Mouse (Mus musculus) retina, embryonic 14.5 days (tissue): ENCODE results near the gene Boc.

Source experiments
- DNase-seq: peaks from one replicate; pipeline ENCODE4 v3.0.0-alpha.2; 2015; ENCODE audit warnings: low spot score

Gene Boc

GRCm38 (mm10) chr16:44558471-44559329 is at the start of gene Boc:
Gene Boc, minus strand, starts transcription at chr16:44558897.
- peak; percentile 72 for DNase-seq

GRCm38 (mm10) chr16:44606643-44607042 is 47.9 kb upstream of the Boc start:
- no peak for DNase-seq

- DNase-seq, result no peak
Measured at GRCm38 (mm10) chr16:44604021-44604616, 45.4 kb upstream of the Boc start.

- peak; percentile 5 for DNase-seq
Measured at GRCm38 (mm10) chr16:44601999-44602794, 43.5 kb upstream of the Boc start.

GRCm38 (mm10) chr16:44601182-44601581 is 42.5 kb upstream of the Boc start:
- peak; percentile 13 for DNase-seq

GRCm38 (mm10) chr16:44597106-44597806 is 38.6 kb upstream of the Boc start:
- no peak for DNase-seq

GRCm38 (mm10) chr16:44589506-44589905 is 30.8 kb upstream of the Boc start:
- no peak for DNase-seq

- peak; percentile 39 for DNase-seq
Measured at GRCm38 (mm10) chr16:44579421-44580024, 20.8 kb upstream of the Boc start.

- no peak for DNase-seq
Measured at GRCm38 (mm10) chr16:44578551-44578950, 19.9 kb upstream of the Boc start.

- DNase-seq, result no peak
Measured at GRCm38 (mm10) chr16:44568056-44568455, 9.4 kb upstream of the Boc start.

- DNase-seq, result peak; percentile 41
Measured at GRCm38 (mm10) chr16:44565328-44566210, 6.9 kb upstream of the Boc start.

- DNase-seq, result no peak
Measured at GRCm38 (mm10) chr16:44564359-44564758, 5.7 kb upstream of the Boc start.

- DNase-seq, result no peak
Measured at GRCm38 (mm10) chr16:44562061-44562460, 3.4 kb upstream of the Boc start.

- DNase-seq, result no peak
Measured at GRCm38 (mm10) chr16:44560214-44560613, 1.5 kb upstream of the Boc start.

- no peak for DNase-seq
Measured at GRCm38 (mm10) chr16:44559330-44559695, 616 bp upstream of the Boc start.

- peak; percentile 79 for DNase-seq
Measured at GRCm38 (mm10) chr16:44557661-44558470, 831 bp downstream of the Boc start.

GRCm38 (mm10) chr16:44557084-44557483 is 1.6 kb downstream of the Boc start:
- no peak for DNase-seq

- DNase-seq, result no peak
Measured at GRCm38 (mm10) chr16:44555791-44556709, 2.6 kb downstream of the Boc start.

GRCm38 (mm10) chr16:44553861-44554260 is 4.8 kb downstream of the Boc start:
- no peak for DNase-seq
